Mouse (Mus musculus): ENCODE data around the gene Acsbg2. TPM values are rescaled to one million over a fixed set of nuclear protein-coding genes. Genes with fewer than 3 reads are reported as not detected.

Gene Acsbg2
- polyA plus RNA-seq (2014; fragmentation: Illumina TruSeq; extraction: RNeasy Lipid Tissue Mini Kit (QIAGEN cat#74804); ENCODE audit: low read depth, low replicate concordance): not detected

GRCm38 (mm10) chr17:56874237-56874636 lies at the start of gene Acsbg2:
Acsbg2 (minus strand) TSS chr17:56874447.

GRCm38 (mm10) chr17:56874936-56875651 lies 847 bp upstream of the Acsbg2 start, which contains the start of gene 1700061G19Rik:
1700061G19Rik (plus strand) TSS chr17:56875477.

GRCm38 (mm10) chr17:56830411-56831110 lies 43.7 kb downstream of the Acsbg2 start, which contains the start of gene Rfx2:
Rfx2 (minus strand) TSS chr17:56831013.

Other genes starting within 250 kb of the Acsbg2 start
- 125 TPM for gene Lonp1, start 247.6 kb downstream of the Acsbg2 start, polyA plus RNA-seq (2014; fragmentation: Illumina TruSeq; extraction: RNeasy Lipid Tissue Mini Kit (QIAGEN cat#74804); ENCODE audit: low read depth, low replicate concordance)
- gene Catsperd, start 246.3 kb downstream of the Acsbg2 start, polyA plus RNA-seq (2014; fragmentation: Illumina TruSeq; extraction: RNeasy Lipid Tissue Mini Kit (QIAGEN cat#74804); ENCODE audit: low read depth, low replicate concordance): not detected
- gene Ranbp3, start 201.2 kb downstream of the Acsbg2 start, polyA plus RNA-seq (2014; fragmentation: Illumina TruSeq; extraction: RNeasy Lipid Tissue Mini Kit (QIAGEN cat#74804); ENCODE audit: low read depth, low replicate concordance): 35.0 TPM
- 933 TPM for gene Ndufa11, start 156.7 kb downstream of the Acsbg2 start, polyA plus RNA-seq (2014; fragmentation: Illumina TruSeq; extraction: RNeasy Lipid Tissue Mini Kit (QIAGEN cat#74804); ENCODE audit: low read depth, low replicate concordance)
- 5.9 TPM for gene Vmac, start 156.4 kb downstream of the Acsbg2 start, polyA plus RNA-seq (2014; fragmentation: Illumina TruSeq; extraction: RNeasy Lipid Tissue Mini Kit (QIAGEN cat#74804); ENCODE audit: low read depth, low replicate concordance)
- 10.2 TPM for gene Nrtn, start 116.9 kb downstream of the Acsbg2 start, polyA plus RNA-seq (2014; fragmentation: Illumina TruSeq; extraction: RNeasy Lipid Tissue Mini Kit (QIAGEN cat#74804); ENCODE audit: low read depth, low replicate concordance)
- gene Dus3l, start 109.7 kb downstream of the Acsbg2 start, polyA plus RNA-seq (2014; fragmentation: Illumina TruSeq; extraction: RNeasy Lipid Tissue Mini Kit (QIAGEN cat#74804); ENCODE audit: low read depth, low replicate concordance): 21.5 TPM
- gene Prr22, start 104.2 kb downstream of the Acsbg2 start, polyA plus RNA-seq (2014; fragmentation: Illumina TruSeq; extraction: RNeasy Lipid Tissue Mini Kit (QIAGEN cat#74804); ENCODE audit: low read depth, low replicate concordance): 1.6 TPM
- 4.3 TPM for gene Rfx2, start 43.4 kb downstream of the Acsbg2 start, polyA plus RNA-seq (2014; fragmentation: Illumina TruSeq; extraction: RNeasy Lipid Tissue Mini Kit (QIAGEN cat#74804); ENCODE audit: low read depth, low replicate concordance)
- not detected for gene 1700061G19Rik, start 1.0 kb upstream of the Acsbg2 start, polyA plus RNA-seq (2014; fragmentation: Illumina TruSeq; extraction: RNeasy Lipid Tissue Mini Kit (QIAGEN cat#74804); ENCODE audit: low read depth, low replicate concordance)
- 23.8 TPM for gene Mllt1, start 61.0 kb upstream of the Acsbg2 start, polyA plus RNA-seq (2014; fragmentation: Illumina TruSeq; extraction: RNeasy Lipid Tissue Mini Kit (QIAGEN cat#74804); ENCODE audit: low read depth, low replicate concordance)
- gene Acer1, start 107.7 kb upstream of the Acsbg2 start, polyA plus RNA-seq (2014; fragmentation: Illumina TruSeq; extraction: RNeasy Lipid Tissue Mini Kit (QIAGEN cat#74804); ENCODE audit: low read depth, low replicate concordance): not detected
- 107 TPM for gene Clpp, start 115.9 kb upstream of the Acsbg2 start, polyA plus RNA-seq (2014; fragmentation: Illumina TruSeq; extraction: RNeasy Lipid Tissue Mini Kit (QIAGEN cat#74804); ENCODE audit: low read depth, low replicate concordance)
- gene Alkbh7, start 122.9 kb upstream of the Acsbg2 start, polyA plus RNA-seq (2014; fragmentation: Illumina TruSeq; extraction: RNeasy Lipid Tissue Mini Kit (QIAGEN cat#74804); ENCODE audit: low read depth, low replicate concordance): 73.4 TPM
- gene Pspn, start 125.6 kb upstream of the Acsbg2 start, polyA plus RNA-seq (2014; fragmentation: Illumina TruSeq; extraction: RNeasy Lipid Tissue Mini Kit (QIAGEN cat#74804); ENCODE audit: low read depth, low replicate concordance): not detected
- gene Gtf2f1, start 136.8 kb upstream of the Acsbg2 start, polyA plus RNA-seq (2014; fragmentation: Illumina TruSeq; extraction: RNeasy Lipid Tissue Mini Kit (QIAGEN cat#74804); ENCODE audit: low read depth, low replicate concordance): 29.0 TPM
- not detected for gene Gm17949, start 137.0 kb upstream of the Acsbg2 start, polyA plus RNA-seq (2014; fragmentation: Illumina TruSeq; extraction: RNeasy Lipid Tissue Mini Kit (QIAGEN cat#74804); ENCODE audit: low read depth, low replicate concordance)
- gene Khsrp, start 157.1 kb upstream of the Acsbg2 start, polyA plus RNA-seq (2014; fragmentation: Illumina TruSeq; extraction: RNeasy Lipid Tissue Mini Kit (QIAGEN cat#74804); ENCODE audit: low read depth, low replicate concordance): 25.9 TPM
- not detected for gene Slc25a41, start 167.2 kb upstream of the Acsbg2 start, polyA plus RNA-seq (2014; fragmentation: Illumina TruSeq; extraction: RNeasy Lipid Tissue Mini Kit (QIAGEN cat#74804); ENCODE audit: low read depth, low replicate concordance)
- not detected for gene Crb3, start 184.7 kb upstream of the Acsbg2 start, polyA plus RNA-seq (2014; fragmentation: Illumina TruSeq; extraction: RNeasy Lipid Tissue Mini Kit (QIAGEN cat#74804); ENCODE audit: low read depth, low replicate concordance)
- gene Slc25a23, start 185.4 kb upstream of the Acsbg2 start, polyA plus RNA-seq (2014; fragmentation: Illumina TruSeq; extraction: RNeasy Lipid Tissue Mini Kit (QIAGEN cat#74804); ENCODE audit: low read depth, low replicate concordance): 64.1 TPM
- 1.5 TPM for gene Dennd1c, start 204.1 kb upstream of the Acsbg2 start, polyA plus RNA-seq (2014; fragmentation: Illumina TruSeq; extraction: RNeasy Lipid Tissue Mini Kit (QIAGEN cat#74804); ENCODE audit: low read depth, low replicate concordance)
- gene Tubb4a, start 213.3 kb upstream of the Acsbg2 start, polyA plus RNA-seq (2014; fragmentation: Illumina TruSeq; extraction: RNeasy Lipid Tissue Mini Kit (QIAGEN cat#74804); ENCODE audit: low read depth, low replicate concordance): 3.6 TPM
- gene Tnfsf9, start 230.9 kb upstream of the Acsbg2 start, polyA plus RNA-seq (2014; fragmentation: Illumina TruSeq; extraction: RNeasy Lipid Tissue Mini Kit (QIAGEN cat#74804); ENCODE audit: low read depth, low replicate concordance): 1.9 TPM